Mouse (Mus musculus) thymus, adult 2 months (tissue): ENCODE results near the gene Gm8279. TPM values are rescaled to one million over a fixed set of nuclear protein-coding genes. Genes with fewer than 3 reads are reported as not detected.
"Not testable (repeated sequence)": the region's sequence is repeated elsewhere in the genome, so short reads cannot be mapped to it uniquely, and the experiment has no call there.

Experiments
- DNase-seq: peaks from one replicate; pipeline ENCODE4 v3.0.0; 2021
- H3K27ac ChIP-seq: fragments of 200-500 bp; 2 replicates; pipeline ENCODE4 v1.5.1; 2012; ENCODE audit warnings: low read length, control low read depth; ENCODE audit not compliant: control insufficient read depth, insufficient read depth
- H3K27me3 ChIP-seq: fragments of 200-500 bp; 2 replicates; pipeline ENCODE4 v1.6.1; 2012; ENCODE audit warnings: mild to moderate bottlenecking, low read length, moderate library complexity, mixed read lengths; ENCODE audit not compliant: control insufficient read depth, insufficient read depth
- H3K36me3 ChIP-seq: fragments of 200-500 bp; 2 replicates; pipeline ENCODE4 v1.6.1; 2012; ENCODE audit warnings: mild to moderate bottlenecking, low read length, moderate library complexity; ENCODE audit not compliant: control insufficient read depth, insufficient read depth
- H3K4me1 ChIP-seq: fragments of 200-500 bp; replicated peaks from 2 replicates; pipeline ENCODE4 v1.6.1; 2012; ENCODE audit warnings: low read length; ENCODE audit not compliant: control insufficient read depth, insufficient read depth
- H3K4me3 ChIP-seq: fragments of 200-500 bp; 2 replicates; pipeline ENCODE4 v1.5.1; 2012; ENCODE audit warnings: mild to moderate bottlenecking, low read length, control low read depth, moderate library complexity; ENCODE audit not compliant: control insufficient read depth, insufficient read depth
- WGBS: fragments of 180-500 bp; shearing (Covaris S2); methylation state at CpG from one replicate; pipeline ENCODE4 v1.1.7; 2018; 5-methylcytosine and 5-hydroxymethylcytosine counted together
- polyA plus RNA-seq: library from polyadenylated mRNA; depleted of rRNA; stranded (reverse); fragments of >200 nt; gene quantifications from 2 replicates; pipeline ENCODE4 v1.2.3, GENCODE M21; 2012; rRNA removed

The Gm8279 gene
- polyA plus RNA-seq = 0.15 TPM in 1 of 2 replicates, not detected in the other

GRCm38 (mm10) chr14:5131219-5131618 is at the start of gene Gm8279:
Gene Gm8279, plus strand, starts transcription at chr14:5131519.
- not testable (repeated sequence) for H3K27me3 ChIP-seq, DNase-seq, H3K4me3 ChIP-seq, H3K4me1 ChIP-seq, H3K36me3 ChIP-seq, H3K27ac ChIP-seq
- WGBS = 65% methylated on average over 2 of the region's 2 CpGs

GRCm38 (mm10) chr14:5164235-5164634 is 32.9 kb downstream of the Gm8279 start, which contains the start of gene Gm3317:
Gene Gm3317, plus strand, starts transcription at chr14:5164535.
- not testable (repeated sequence) for H3K27ac ChIP-seq, H3K36me3 ChIP-seq, DNase-seq, H3K4me3 ChIP-seq, H3K27me3 ChIP-seq, H3K4me1 ChIP-seq
- WGBS = no CpG with 5 or more reads among the region's 1 CpGs

GRCm38 (mm10) chr14:5185493-5185892 is 54.2 kb downstream of the Gm8279 start, which contains the start of gene Gm8271:
Gene Gm8271, plus strand, starts transcription at chr14:5185793.
- not testable (repeated sequence) for H3K4me1 ChIP-seq, DNase-seq, H3K4me3 ChIP-seq, H3K36me3 ChIP-seq, H3K27me3 ChIP-seq, H3K27ac ChIP-seq
- WGBS = no CpG with 5 or more reads among the region's 3 CpGs

Other genes starting within 250 kb of the Gm8279 start
- gene Gm3278, start 239.1 kb upstream of the Gm8279 start, polyA plus RNA-seq = not detected in 2 replicates
- gene Gm8297, start 147.6 kb upstream of the Gm8279 start, polyA plus RNA-seq = not detected in 2 replicates
- gene Gm3298, start 115.6 kb upstream of the Gm8279 start, polyA plus RNA-seq = not detected in 2 replicates
- not detected in 2 replicates for gene 4930555G01Rik, start 80.9 kb upstream of the Gm8279 start, polyA plus RNA-seq
- gene Gm8281, start 60.5 kb upstream of the Gm8279 start, polyA plus RNA-seq = 0.13 TPM in 1 of 2 replicates, not detected in the other
- not detected in 2 replicates for gene Gm3317, start 33.0 kb downstream of the Gm8279 start, polyA plus RNA-seq
- gene Gm8271, start 54.3 kb downstream of the Gm8279 start, polyA plus RNA-seq = not detected in 2 replicates
- not detected in 2 replicates for gene Gm3526, start 129.1 kb downstream of the Gm8279 start, polyA plus RNA-seq
- gene Gm3542, start 203.4 kb downstream of the Gm8279 start, polyA plus RNA-seq = not detected in 2 replicates